Mouse (Mus musculus): ENCODE results near the gene Ank2. TPM values are rescaled to one million over a fixed set of nuclear protein-coding genes. Genes with fewer than 3 reads are reported as not detected.
"Not testable (repeated sequence)": the region's sequence is repeated elsewhere in the genome, so short reads cannot be mapped to it uniquely, and the experiment has no call there.

The Ank2 gene
- polyA plus RNA-seq, 1 experiment = 5.7 TPM

DNA sequence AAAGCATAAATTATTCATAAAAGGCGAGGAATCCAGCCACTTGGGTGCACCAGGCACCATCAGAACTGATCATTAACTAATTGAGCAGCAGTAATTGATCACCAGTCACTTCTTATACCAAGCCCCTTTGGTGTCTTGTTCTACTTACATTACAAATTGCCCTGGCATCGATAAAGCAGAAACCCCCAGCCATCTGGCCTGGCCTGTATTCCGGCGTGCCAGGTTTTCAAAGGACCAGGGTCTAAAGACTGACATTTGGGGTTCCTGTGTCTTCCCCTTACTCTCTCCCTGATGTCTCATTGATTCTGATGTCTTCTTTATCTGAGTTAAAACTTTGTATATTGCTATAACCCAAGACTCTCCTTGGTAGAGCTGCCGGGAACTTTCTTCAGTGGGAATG is 98.2 kb downstream of the Ank2 start:
- no peak for DNase-seq
- H3K27me3 ChIP-seq (replicated peaks; ENCODE audit: control insufficient read depth, insufficient read depth, low read length) = no peaks in the 10 kb centered on the region
- WGBS = 93% methylated on average over 5 of the region's 5 CpGs
- H3K36me3 ChIP-seq (ENCODE audit: control insufficient read depth, insufficient read depth, low read length) = no peaks in the 10 kb centered on the region
- no peaks in the 10 kb centered on the region for H3K4me1 ChIP-seq (ENCODE audit: control insufficient read depth, insufficient read depth, low read length)
- no peak overlapping the region for H3K27ac ChIP-seq (ENCODE audit: insufficient read depth, low read depth, low read length)
- TF ChIP-seq POLR2A (IDR thresholded peaks at IDR 0.05; ENCODE audit: low read depth, low read length) (no peak), CTCF (conservative IDR thresholded peaks at IDR 0.05; ENCODE audit: insufficient read depth, insufficient read length, low read depth, low read length) (no peak)
- no peak overlapping the region for H3K4me3 ChIP-seq (ENCODE audit: insufficient read depth, low read depth, low read length)

DNA sequence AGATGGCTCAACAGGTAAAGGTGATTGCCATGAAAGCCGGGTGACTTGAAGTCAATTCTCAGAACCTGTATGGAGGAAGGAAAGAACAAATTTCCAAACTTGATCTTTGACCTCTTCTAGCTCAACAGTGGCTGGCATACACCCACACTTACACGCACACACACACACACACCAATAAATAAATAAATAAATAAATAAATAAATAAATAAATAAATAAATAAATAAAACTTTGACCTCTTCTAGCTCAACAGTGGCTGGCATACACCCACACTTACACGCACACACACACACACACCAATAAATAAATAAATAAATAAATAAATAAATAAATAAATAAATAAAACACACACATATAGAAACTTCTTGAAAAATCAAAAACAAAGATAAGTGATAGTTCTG is 98.7 kb downstream of the Ank2 start:
- H3K27me3 ChIP-seq (replicated peaks; ENCODE audit: control insufficient read depth, insufficient read depth, low read length); H3K27ac ChIP-seq (ENCODE audit: insufficient read depth, low read depth, low read length); H3K36me3 ChIP-seq (ENCODE audit: control insufficient read depth, insufficient read depth, low read length); H3K4me1 ChIP-seq (ENCODE audit: control insufficient read depth, insufficient read depth, low read length); H3K4me3 ChIP-seq (ENCODE audit: insufficient read depth, low read depth, low read length); DNase-seq: not testable (repeated sequence)
- WGBS = 94% methylated on average over 3 of the region's 3 CpGs

DNA sequence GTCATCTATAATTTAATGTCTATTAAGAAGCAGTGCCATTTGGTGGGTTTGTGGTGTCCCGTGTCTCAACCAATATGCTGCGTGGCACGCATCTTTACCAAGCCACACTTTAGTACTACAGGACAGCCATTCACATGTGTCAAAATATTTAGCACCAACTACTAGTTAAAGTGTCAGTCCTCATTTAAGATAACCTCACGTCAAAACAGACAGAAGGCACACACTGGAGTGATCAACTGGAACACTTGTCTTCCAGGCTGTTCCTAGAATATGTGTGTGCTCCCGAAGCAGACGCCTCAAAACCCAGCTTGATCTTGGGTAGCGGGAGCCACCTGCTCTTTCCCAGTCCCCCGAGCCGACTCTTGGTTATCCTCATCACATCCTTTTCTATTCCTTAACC is 101.4 kb downstream of the Ank2 start:
- Histone ChIP-seq H3K27me3 (replicated peaks; ENCODE audit: control insufficient read depth, insufficient read depth, low read length) (no peaks in the 10 kb centered on the region), H3K27ac (ENCODE audit: insufficient read depth, low read depth, low read length) (no peak overlapping the region), H3K4me1 (ENCODE audit: control insufficient read depth, insufficient read depth, low read length) (no peaks in the 10 kb centered on the region), H3K4me3 (ENCODE audit: insufficient read depth, low read depth, low read length) (no peak overlapping the region), H3K36me3 (ENCODE audit: control insufficient read depth, insufficient read depth, low read length) (no peaks in the 10 kb centered on the region)
- DNase-seq = no peak
- no peak for TF ChIP-seq CTCF (conservative IDR thresholded peaks at IDR 0.05; ENCODE audit: insufficient read depth, insufficient read length, low read depth, low read length)
- WGBS = 93% methylated on average over 9 of the region's 9 CpGs

- WGBS = 86% methylated on average over 8 of the region's 8 CpGs
- no peak for TF ChIP-seq CTCF (conservative IDR thresholded peaks at IDR 0.05; ENCODE audit: insufficient read depth, insufficient read length, low read depth, low read length)
- TF ChIP-seq POLR2A (IDR thresholded peaks at IDR 0.05; ENCODE audit: low read depth, low read length) = no peak
- no peak for DNase-seq
- Histone ChIP-seq H3K27me3 (replicated peaks; ENCODE audit: control insufficient read depth, insufficient read depth, low read length) (no peaks in the 10 kb centered on the region), H3K27ac (ENCODE audit: insufficient read depth, low read depth, low read length) (no peak overlapping the region), H3K4me3 (ENCODE audit: insufficient read depth, low read depth, low read length) (no peak overlapping the region), H3K4me1 (ENCODE audit: control insufficient read depth, insufficient read depth, low read length) (no peaks in the 10 kb centered on the region), H3K36me3 (ENCODE audit: control insufficient read depth, insufficient read depth, low read length) (no peaks in the 10 kb centered on the region)
Measured at GRCm38 (mm10) chr3:127395202-127395601, 103.9 kb downstream of the Ank2 start.

GRCm38 (mm10) chr3:127387016-127387517 is 112.1 kb downstream of the Ank2 start:
- H3K4me1 ChIP-seq (ENCODE audit: control insufficient read depth, insufficient read depth, low read length) = no peaks in the 10 kb centered on the region
- no peak for DNase-seq
- no peak overlapping the region for H3K27ac ChIP-seq (ENCODE audit: insufficient read depth, low read depth, low read length)
- 47% methylated on average over 14 of the region's 14 CpGs for WGBS
- H3K27me3 ChIP-seq (replicated peaks; ENCODE audit: control insufficient read depth, insufficient read depth, low read length) = no peaks in the 10 kb centered on the region
- H3K4me3 ChIP-seq (ENCODE audit: insufficient read depth, low read depth, low read length) = no peak overlapping the region
- no peak for TF ChIP-seq CTCF (conservative IDR thresholded peaks at IDR 0.05; ENCODE audit: insufficient read depth, insufficient read length, low read depth, low read length)
- TF ChIP-seq POLR2A (IDR thresholded peaks at IDR 0.05; ENCODE audit: low read depth, low read length) = no peak
- no peaks in the 10 kb centered on the region for H3K36me3 ChIP-seq (ENCODE audit: control insufficient read depth, insufficient read depth, low read length)

- 95% methylated on average over 3 of the region's 3 CpGs for WGBS
- DNase-seq = no peak
- H3K27me3 ChIP-seq (replicated peaks; ENCODE audit: control insufficient read depth, insufficient read depth, low read length) = no peaks in the 10 kb centered on the region
- H3K4me1 ChIP-seq (ENCODE audit: control insufficient read depth, insufficient read depth, low read length) = no peaks in the 10 kb centered on the region
- no peak overlapping the region for H3K4me3 ChIP-seq (ENCODE audit: insufficient read depth, low read depth, low read length)
- H3K27ac ChIP-seq (ENCODE audit: insufficient read depth, low read depth, low read length) = no peak overlapping the region
- H3K36me3 ChIP-seq (ENCODE audit: control insufficient read depth, insufficient read depth, low read length) = no peaks in the 10 kb centered on the region
- no peak for TF ChIP-seq POLR2A (IDR thresholded peaks at IDR 0.05; ENCODE audit: low read depth, low read length)
- TF ChIP-seq CTCF (conservative IDR thresholded peaks at IDR 0.05; ENCODE audit: insufficient read depth, insufficient read length, low read depth, low read length) = no peak
Measured at GRCm38 (mm10) chr3:127383231-127383630, 115.9 kb downstream of the Ank2 start.

GRCm38 (mm10) chr3:127376901-127377460 is 122.2 kb downstream of the Ank2 start:
- DNase-seq = no peak
- TF ChIP-seq CTCF (conservative IDR thresholded peaks at IDR 0.05; ENCODE audit: insufficient read depth, insufficient read length, low read depth, low read length) (no peak), POLR2A (IDR thresholded peaks at IDR 0.05; ENCODE audit: low read depth, low read length) (no peak)
- H3K4me1 ChIP-seq (ENCODE audit: control insufficient read depth, insufficient read depth, low read length) = no peaks in the 10 kb centered on the region
- 89% methylated on average over 8 of the region's 8 CpGs for WGBS
- H3K36me3 ChIP-seq (ENCODE audit: control insufficient read depth, insufficient read depth, low read length) = no peaks in the 10 kb centered on the region
- no peak overlapping the region for H3K4me3 ChIP-seq (ENCODE audit: insufficient read depth, low read depth, low read length)
- no peak overlapping the region for H3K27ac ChIP-seq (ENCODE audit: insufficient read depth, low read depth, low read length)
- H3K27me3 ChIP-seq (replicated peaks; ENCODE audit: control insufficient read depth, insufficient read depth, low read length) = no peaks in the 10 kb centered on the region

All from kidney, adult 2 months (tissue).